Mouse (Mus musculus) lung, adult 2 months (tissue): Measurements from ENCODE around the gene Hapln4. TPM values are rescaled to one million over a fixed set of nuclear protein-coding genes. Genes with fewer than 3 reads are reported as not detected.

Experiments
- DNase-seq: peaks from one replicate; pipeline ENCODE4 v3.0.0; 2022
- H3K4me1 ChIP-seq: fragments of 200-500 bp; 2 replicates; pipeline ENCODE4 v1.6.1; 2011; ENCODE audit warnings: low read length; ENCODE audit not compliant: control insufficient read depth, insufficient read depth
- H3K4me3 ChIP-seq: fragments of 200-500 bp; replicated peaks from 2 replicates; pipeline ENCODE3; 2011; ENCODE audit warnings: low read depth, mild to moderate bottlenecking, control low read depth, low read length; ENCODE audit errors: extremely low read depth
- CTCF ChIP-seq: fragments of 200-500 bp; IDR thresholded peaks from 2 replicates; pipeline ENCODE4 v1.5.1; 2011; ENCODE audit warnings: mild to moderate bottlenecking, low read length, control low read depth; ENCODE audit not compliant: insufficient read depth
- POLR2A ChIP-seq: fragments of 200-500 bp; IDR thresholded peaks from 2 replicates; pipeline ENCODE4 v1.6.1; 2011; ENCODE audit warnings: low read depth, mild to moderate bottlenecking, control low read depth, low read length, borderline replicate concordance; ENCODE audit errors: extremely low read depth
- WGBS: fragments of 180-500 bp; shearing (Covaris S2); methylation state at CpG from one replicate; pipeline ENCODE4 v1.1.7; 2018; 5-methylcytosine and 5-hydroxymethylcytosine counted together
- polyA plus RNA-seq: library from polyadenylated mRNA; depleted of rRNA; stranded (reverse); fragments of >200 nt; gene quantifications from 2 replicates; pipeline ENCODE4 v1.2.3, GENCODE M21; 2012

Hapln4 gene
- polyA plus RNA-seq, 1 experiment = 0.11 TPM

GRCm38 (mm10) chr8:70092786-70093185, 9.5 kb downstream of the Hapln4 start:
- TF ChIP-seq POLR2A = no peak
- no peak for TF ChIP-seq CTCF
- no peak for DNase-seq
- Histone ChIP-seq H3K4me1 (no peaks in the 10 kb centered on the region), H3K4me3 (no peak overlapping the region)
- 53% methylated on average over 8 of the region's 8 CpGs for WGBS

- no peak overlapping the region for H3K4me3 ChIP-seq
- DNase-seq = no peak
- H3K4me1 ChIP-seq = no peaks in the 10 kb centered on the region
- 64% methylated on average over 8 of the region's 8 CpGs for WGBS
- no peak for TF ChIP-seq POLR2A
- no peak for TF ChIP-seq CTCF
Observed at GRCm38 (mm10) chr8:70099276-70099675, 16.0 kb downstream of the Hapln4 start.

- no peaks in the 10 kb centered on the region for H3K4me1 ChIP-seq
- TF ChIP-seq POLR2A = no peak
- no peak for TF ChIP-seq CTCF
- WGBS = 77% methylated on average over 8 of the region's 8 CpGs
- DNase-seq = no peak
- H3K4me3 ChIP-seq = no peak overlapping the region
Observed at GRCm38 (mm10) chr8:70100241-70100640, 17.0 kb downstream of the Hapln4 start.

- TF ChIP-seq POLR2A (no peak), CTCF (peak; percentile 78)
- no peak for DNase-seq
- Histone ChIP-seq H3K4me3 (no peak overlapping the region), H3K4me1 (no peaks in the 10 kb centered on the region)
- 14% methylated on average over 6 of the region's 6 CpGs for WGBS
Observed at GRCm38 (mm10) chr8:70104506-70104905, 21.2 kb downstream of the Hapln4 start.

- TF ChIP-seq POLR2A (no peak), CTCF (no peak)
- Histone ChIP-seq H3K4me1 (no peaks in the 10 kb centered on the region), H3K4me3 (no peak overlapping the region)
- WGBS = 58% methylated on average over 7 of the region's 7 CpGs
- DNase-seq = no peak
Observed at GRCm38 (mm10) chr8:70104922-70105321, 21.7 kb downstream of the Hapln4 start.

- H3K4me1 ChIP-seq = no peaks in the 10 kb centered on the region
- no peak for TF ChIP-seq CTCF
- no peak for TF ChIP-seq POLR2A
- 75% methylated on average over 2 of the region's 2 CpGs for WGBS
- H3K4me3 ChIP-seq = no peak overlapping the region
- DNase-seq = no peak
Observed at GRCm38 (mm10) chr8:70110451-70110850, 27.2 kb downstream of the Hapln4 start.

- H3K4me3 ChIP-seq = no peak overlapping the region
- TF ChIP-seq POLR2A = no peak
- no peak for TF ChIP-seq CTCF
- no peak for DNase-seq
- WGBS = 49% methylated on average over 23 of the region's 23 CpGs
- H3K4me1 ChIP-seq = no peaks in the 10 kb centered on the region
Observed at GRCm38 (mm10) chr8:70111192-70111795, 28.0 kb downstream of the Hapln4 start.

GRCm38 (mm10) chr8:70112401-70113016, 29.3 kb downstream of the Hapln4 start:
- DNase-seq = no peak
- Histone ChIP-seq H3K4me3 (no peak overlapping the region), H3K4me1 (no peaks in the 10 kb centered on the region)
- TF ChIP-seq POLR2A (no peak), CTCF (no peak)
- 8% methylated on average over 43 of the region's 43 CpGs for WGBS

- H3K4me1 ChIP-seq = no peaks in the 10 kb centered on the region
- TF ChIP-seq CTCF (no peak), POLR2A (no peak)
- WGBS = 20% methylated on average over 6 of the region's 6 CpGs
- H3K4me3 ChIP-seq = no peak overlapping the region
- DNase-seq = no peak
Observed at GRCm38 (mm10) chr8:70114488-70114887, 31.2 kb downstream of the Hapln4 start.

- Histone ChIP-seq H3K4me1 (no peaks in the 10 kb centered on the region), H3K4me3 (no peak overlapping the region)
- DNase-seq = no peak
- WGBS = 63% methylated on average over 13 of the region's 13 CpGs
- no peak for TF ChIP-seq CTCF
- TF ChIP-seq POLR2A = no peak
Observed at GRCm38 (mm10) chr8:70114892-70115291, 31.6 kb downstream of the Hapln4 start.
